Mouse (Mus musculus) frontal cortex, adult (tissue): ENCODE data around the gene Dnm1.
"Not testable (repeated sequence)": the region's sequence is repeated elsewhere in the genome, so short reads cannot be mapped to it uniquely, and the experiment has no call there.

Experiments used
- ATAC-seq: cut with Nextera tagmentation; 2 replicates; pipeline ENCODE4 v1.9.2; 2017; ENCODE audit warnings: mild to moderate bottlenecking, moderate library complexity, mixed read lengths; ENCODE audit not compliant: low TSS enrichment

Gene Dnm1

GRCm38 (mm10) chr2:32314831-32315230 is 38.3 kb downstream of the Dnm1 start:
- no peak for ATAC-seq

- ATAC-seq: no peak
Measured at GRCm38 (mm10) chr2:32312318-32312964, 40.7 kb downstream of the Dnm1 start.

DNA sequence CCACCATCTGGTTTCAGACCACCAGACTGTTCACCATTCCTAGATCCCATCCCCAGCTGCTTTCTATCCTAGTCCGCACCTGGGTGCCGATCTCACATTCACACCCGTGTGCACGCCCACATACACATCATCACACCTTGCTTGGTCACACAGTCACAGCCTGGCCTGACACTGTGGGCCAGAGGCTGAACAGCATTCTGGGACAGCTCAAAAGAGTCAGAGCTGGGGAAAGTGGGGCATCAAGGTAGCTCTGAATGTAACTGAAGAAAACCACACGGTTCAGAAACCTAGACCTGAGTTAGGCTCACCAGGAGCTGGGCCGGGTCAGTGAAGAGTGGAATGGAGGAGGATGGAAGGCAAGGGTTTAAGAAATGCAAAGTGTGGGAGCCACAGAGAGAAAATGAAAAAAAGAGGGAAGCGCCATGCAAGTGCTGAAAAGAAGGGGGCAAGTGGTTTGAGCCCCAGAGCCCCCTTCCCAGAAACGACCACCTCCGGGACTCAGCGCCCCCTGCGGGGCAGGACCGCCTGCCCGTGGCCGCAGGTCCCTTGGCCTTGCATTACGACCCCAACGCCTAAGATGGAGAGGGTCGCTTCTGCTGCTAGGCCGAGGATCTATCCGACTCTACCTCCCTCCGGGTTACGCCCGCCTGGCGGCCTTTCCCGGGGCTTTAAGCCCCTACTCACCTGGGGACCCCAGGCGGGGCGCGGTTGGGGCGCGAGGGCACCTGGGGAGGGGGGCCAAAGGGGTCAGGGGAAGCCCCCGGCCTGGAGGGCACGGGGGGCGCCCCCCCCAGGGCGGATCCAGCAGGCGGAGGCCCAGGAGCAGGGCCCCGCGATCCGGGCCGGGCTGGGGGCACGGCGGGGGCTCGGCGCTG is 41.5 kb downstream of the Dnm1 start:
- ATAC-seq: no peak

GRCm38 (mm10) chr2:32310096-32310845 is 42.9 kb downstream of the Dnm1 start:
- no peak for ATAC-seq

- no peak for ATAC-seq
Measured at GRCm38 (mm10) chr2:32308870-32309568, 44.1 kb downstream of the Dnm1 start.

DNA sequence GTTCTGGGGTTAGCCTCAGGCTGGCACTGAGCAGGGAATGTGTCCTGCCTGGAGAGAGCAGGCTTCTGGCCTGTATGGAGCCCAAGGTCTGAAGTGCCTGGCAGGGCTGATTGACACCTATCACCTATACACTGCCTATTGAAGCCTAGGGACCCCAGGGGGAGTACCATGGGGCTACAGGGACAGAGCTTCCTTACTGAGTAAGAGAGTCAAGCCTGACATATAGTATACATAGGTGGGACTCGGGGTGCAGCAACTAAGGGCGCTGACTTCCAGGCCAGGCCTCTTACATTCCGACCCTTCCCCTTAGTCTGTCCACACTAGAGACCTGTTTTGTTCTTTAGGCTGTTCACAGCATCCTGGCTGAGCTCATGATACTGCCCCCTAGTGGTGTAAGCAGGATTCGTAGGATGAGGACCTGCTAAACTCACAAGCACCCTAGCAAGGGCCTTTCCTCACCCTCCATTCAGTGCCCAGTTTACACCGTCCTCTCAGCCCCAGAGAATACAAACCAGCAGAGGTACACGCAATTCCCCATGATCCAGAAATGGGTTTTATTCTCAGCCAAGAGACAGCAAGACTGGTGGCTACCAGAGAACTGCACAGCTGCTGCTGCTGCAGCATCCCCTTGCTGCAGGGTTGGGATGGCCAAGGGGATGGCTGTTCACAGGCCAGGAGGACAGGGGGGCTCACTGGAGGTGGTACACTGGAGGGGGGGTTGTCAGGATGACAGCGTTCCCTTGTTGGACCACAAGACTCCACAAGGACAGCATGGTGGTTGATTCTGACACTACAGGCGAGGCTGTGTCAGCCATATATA is 45.0 kb downstream of the Dnm1 start:
- peak; percentile 29; the same call in 1 of the 2 replicates for ATAC-seq

- ATAC-seq: no peak
Measured at GRCm38 (mm10) chr2:32307247-32307798, 45.8 kb downstream of the Dnm1 start.

- no peak for ATAC-seq
Measured at GRCm38 (mm10) chr2:32306176-32306575, 47.0 kb downstream of the Dnm1 start.

GRCm38 (mm10) chr2:32305668-32306067 is 47.5 kb downstream of the Dnm1 start:
- ATAC-seq: no peak

- peak; percentile 25 for ATAC-seq
Measured at GRCm38 (mm10) chr2:32304145-32304832, 48.8 kb downstream of the Dnm1 start.

GRCm38 (mm10) chr2:32302952-32303351 is 50.2 kb downstream of the Dnm1 start:
- no peak for ATAC-seq

GRCm38 (mm10) chr2:32299469-32299868 is 53.7 kb downstream of the Dnm1 start:
- peak; percentile 51; the same call in 1 of the 2 replicates for ATAC-seq

- ATAC-seq: not testable (repeated sequence)
Measured at GRCm38 (mm10) chr2:32295842-32296241, 57.3 kb downstream of the Dnm1 start.

- no peak for ATAC-seq
Measured at GRCm38 (mm10) chr2:32295285-32295684, 57.9 kb downstream of the Dnm1 start.

GRCm38 (mm10) chr2:32294348-32294747 is 58.8 kb downstream of the Dnm1 start:
- no peak for ATAC-seq

GRCm38 (mm10) chr2:32289578-32289977 is 63.6 kb downstream of the Dnm1 start:
- ATAC-seq: no peak

DNA sequence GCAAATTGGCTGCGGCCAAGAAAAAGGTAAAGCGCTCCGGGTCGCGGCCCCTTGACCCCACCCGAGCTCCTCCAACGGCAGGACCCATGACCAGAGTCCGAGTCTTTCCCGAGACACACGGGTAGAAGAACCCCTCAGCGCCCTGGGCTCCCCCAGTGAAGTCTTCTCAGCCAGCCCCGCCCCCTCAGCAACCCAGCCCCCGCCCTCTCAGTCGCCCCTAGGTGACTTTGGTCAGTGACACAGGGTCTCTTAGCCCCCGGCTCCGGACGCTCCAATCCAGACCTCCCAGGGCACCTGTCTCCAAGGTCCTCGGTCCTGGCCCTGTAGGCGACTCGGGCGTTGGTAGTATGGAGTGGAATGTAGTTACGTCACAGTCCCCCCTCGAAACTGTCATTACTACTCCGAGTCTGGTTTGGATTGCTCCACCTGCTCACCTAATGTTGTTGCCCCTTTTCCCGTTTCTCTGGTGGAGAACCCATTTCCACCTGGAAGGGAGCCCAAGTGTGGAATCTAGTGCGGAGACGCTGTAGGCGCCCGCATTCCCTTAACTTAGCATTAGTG is 64.7 kb downstream of the Dnm1 start:
- ATAC-seq: no peak

- ATAC-seq: peak; percentile 100
Measured at GRCm38 (mm10) chr2:32287923-32288367, 65.2 kb downstream of the Dnm1 start, which contains the start of gene Swi5. Gene Swi5, minus strand, starts transcription at chr2:32288075.

DNA sequence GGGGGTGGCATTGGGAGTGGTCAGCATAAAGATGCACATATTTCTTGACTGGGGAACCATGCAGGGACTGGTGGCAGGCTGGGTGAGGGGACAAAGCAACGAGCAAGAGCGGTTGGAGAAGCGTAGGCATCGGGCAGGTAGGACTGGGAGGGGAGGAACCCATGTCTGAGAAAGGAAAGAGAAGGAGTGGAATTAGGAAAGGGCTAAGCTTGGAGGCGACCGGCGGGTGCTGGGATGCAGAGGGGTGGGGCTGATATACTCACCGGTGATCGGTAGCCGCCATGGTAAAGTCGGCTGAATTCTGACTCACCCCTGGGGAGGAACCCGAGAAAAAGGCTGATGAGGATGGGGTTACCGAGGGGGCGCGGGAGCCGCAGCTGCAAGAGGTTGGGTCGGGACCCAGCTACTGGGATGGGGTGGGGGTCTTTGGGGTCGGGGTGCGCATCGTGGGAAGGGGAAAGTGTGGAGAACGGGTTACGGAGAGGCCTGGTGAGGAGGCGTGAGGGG is 65.8 kb downstream of the Dnm1 start, which contains the start of gene Golga2:
Gene Golga2, plus strand, starts transcription at position 51 of the 507 bp plus-strand sequence.
- no peak for ATAC-seq
